Mouse (Mus musculus) lung, adult 18-20 months (tissue): ENCODE measurements around the gene Olfr376.

ENCODE experiments used
- DNase-seq, 2 experiments: peaks; one replicate each; pipeline ENCODE4 v3.0.0; 2022; ENCODE audit warnings: mixed read lengths in 2 of 2

The Olfr376 gene

GRCm38 (mm10) chr11:73370946-73371345 is at the start of gene Olfr376:
Gene Olfr376 (plus strand): TSS chr11:73371246.
- DNase-seq = no peak

- DNase-seq = peak in 1 of 2 experiments; percentile 11
Observed at GRCm38 (mm10) chr11:73323906-73324830, 46.9 kb upstream of the Olfr376 start.

GRCm38 (mm10) chr11:73326485-73326886 is 44.6 kb upstream of the Olfr376 start:
- peak; percentile 17 to 51 for DNase-seq

- no peak for DNase-seq
Observed at GRCm38 (mm10) chr11:73327361-73327760, 43.7 kb upstream of the Olfr376 start.

GRCm38 (mm10) chr11:73329442-73329841 is 41.6 kb upstream of the Olfr376 start, which contains the start of the genes Aspa, Gm49340 and Spata22:
Gene Aspa (minus strand): TSS chr11:73329596.
Gene Gm49340 (plus strand): TSS chr11:73329741.
Gene Spata22 (plus strand): TSS chr11:73329741.
- DNase-seq = no peak

GRCm38 (mm10) chr11:73333357-73333756 is 37.7 kb upstream of the Olfr376 start:
- no peak for DNase-seq

- DNase-seq = no peak
Observed at GRCm38 (mm10) chr11:73336919-73337318, 34.1 kb upstream of the Olfr376 start.

GRCm38 (mm10) chr11:73350483-73350882 is 20.6 kb upstream of the Olfr376 start, which contains the start of gene Olfr20:
Gene Olfr20 (plus strand): TSS chr11:73350783.
- no peak for DNase-seq

GRCm38 (mm10) chr11:73395374-73395773 is 24.3 kb downstream of the Olfr376 start:
- no peak for DNase-seq

- no peak for DNase-seq
Observed at GRCm38 (mm10) chr11:73399514-73399913, 28.5 kb downstream of the Olfr376 start, which contains the start of gene Olfr1. Gene Olfr1 (minus strand): TSS chr11:73399614.
